Mouse (Mus musculus) midbrain, embryonic 13.5 days (tissue): ENCODE measurements around the gene Mrpl33. TPM values are rescaled to one million over a fixed set of nuclear protein-coding genes. Genes with fewer than 3 reads are reported as not detected.

Experiments used
- ATAC-seq: fragments of 200-750 bp; cut with Nextera tagmentation; 2 replicates; pipeline ENCODE4 v1.8.0; 2017; ENCODE audit warnings: mild to moderate bottlenecking, moderate TSS enrichment, moderate library complexity
- H3K27ac ChIP-seq: fragments of 300-500 bp; sonication (generic); 2 replicates; pipeline ENCODE4 v1.5.1; 2015; ENCODE audit warnings: inconsistent platforms, mild to moderate bottlenecking, moderate library complexity
- H3K27me3 ChIP-seq: fragments of 300-500 bp; sonication (generic); 2 replicates; pipeline ENCODE4 v1.6.1; 2015; ENCODE audit warnings: mild to moderate bottlenecking, inconsistent platforms
- H3K36me3 ChIP-seq: fragments of 300-500 bp; sonication (generic); 2 replicates; pipeline ENCODE4 v1.6.1; 2015; ENCODE audit warnings: mild to moderate bottlenecking, inconsistent platforms
- H3K4me1 ChIP-seq: fragments of 300-500 bp; sonication (generic); replicated peaks from 2 replicates; pipeline ENCODE4 v1.6.1; 2015; ENCODE audit warnings: inconsistent platforms
- H3K4me2 ChIP-seq: fragments of 300-500 bp; sonication (generic); replicated peaks from 2 replicates; pipeline ENCODE4 v1.6.1; 2015; ENCODE audit warnings: moderate library complexity, mild to moderate bottlenecking, inconsistent platforms
- H3K4me3 ChIP-seq: fragments of 300-500 bp; sonication (generic); replicated peaks from 2 replicates; pipeline ENCODE4 v1.5.1; 2015; ENCODE audit warnings: mild to moderate bottlenecking, inconsistent platforms
- H3K9ac ChIP-seq: fragments of 300-500 bp; sonication (generic); replicated peaks from 2 replicates; pipeline ENCODE4 v1.6.1; 2015; ENCODE audit warnings: mild to moderate bottlenecking, inconsistent platforms
- H3K9me3 ChIP-seq: fragments of 300-500 bp; sonication (generic); 2 replicates; pipeline ENCODE4 v1.6.1; 2016; ENCODE audit warnings: mild to moderate bottlenecking, inconsistent platforms
- WGBS: fragments of 180-500 bp; shearing (Covaris S2); methylation state at CpG from one replicate; pipeline ENCODE4 v1.1.7; 2015; 5-methylcytosine and 5-hydroxymethylcytosine counted together
- microRNA-seq: library from miRNA; unstranded; fragments of <30 nt; microRNA quantifications from one replicate; pipeline ENCODE4, GENCODE M21; 2016
- polyA plus RNA-seq: library from polyadenylated mRNA; unstranded; fragments of >200 nt; fragmentation: Nextera tagmentation; extraction: Ambion mirVana; gene quantifications from 2 replicates; pipeline ENCODE4 v1.2.1, GENCODE M21; 2015

The Mrpl33 gene
- polyA plus RNA-seq, 1 experiment from 2014 or later: 188 TPM

- Histone ChIP-seq H3K36me3 (0 out of 2 replicates have a peak, but pooled peaks cover 4% of the 10 kb centered on the region), H3K4me2 (no peak overlapping the region), H3K4me1 (no peaks in the 10 kb centered on the region), H3K27me3 (no peaks in the 10 kb centered on the region), H3K4me3 (no peak overlapping the region), H3K9ac (no peak overlapping the region), H3K9me3 (no peaks in the 10 kb centered on the region), H3K27ac (no peak overlapping the region)
- ATAC-seq: no peak
- 78% methylated on average over 5 of the region's 5 CpGs for WGBS
These were observed 117.1 kb downstream of the Mrpl33 start for GRCm38 (mm10) chr5:31713841-31714264.

Small RNA genes lying within 50 kb of the gene (microRNA-seq; reads per million reads assigned to microRNA genes)
- not detected for gene Mir3473e

Other genes starting within 250 kb of the Mrpl33 start
- 124 and 125 TPM in 2 replicates for gene Zfp512, start 144.5 kb upstream of the Mrpl33 start, polyA plus RNA-seq
- gene 4930548H24Rik, start 111.2 kb upstream of the Mrpl33 start, polyA plus RNA-seq: 0.13 and 0.18 TPM in 2 replicates
- 78.3 and 80.5 TPM in 2 replicates for gene Gpn1, start 102.2 kb upstream of the Mrpl33 start, polyA plus RNA-seq
- 32.6 and 34.8 TPM in 2 replicates for gene Slc4a1ap, start 69.9 kb upstream of the Mrpl33 start, polyA plus RNA-seq
- gene Supt7l, start 69.1 kb upstream of the Mrpl33 start, polyA plus RNA-seq: 30.5 and 33.7 TPM in 2 replicates
- 1.7 and 2.2 TPM in 2 replicates for gene Rbks, start 100.7 kb downstream of the Mrpl33 start, polyA plus RNA-seq
- 63.4 and 64.7 TPM in 2 replicates for gene Babam2, start 100.7 kb downstream of the Mrpl33 start, polyA plus RNA-seq